Mouse (Mus musculus) ES-Bruce4 (cell line): ENCODE measurements at regions not wholly inside any gene's neighbourhood (a gene's known extent, or its start where the extent isn't known, plus 50 kb on each side); places are given as distances from the start of the nearest gene placed in this dataset.

ENCODE experiments used
- CTCF ChIP-seq: IDR thresholded peaks from one replicate; pipeline ENCODE4 v1.8.1; 2011; ENCODE audit warnings: low read depth, low read length
- EP300 ChIP-seq: IDR thresholded peaks from 2 replicates; pipeline ENCODE4 v1.6.1; 2011; ENCODE audit warnings: low read depth, low read length; ENCODE audit not compliant: insufficient read depth
- POLR2A ChIP-seq: IDR thresholded peaks from one replicate; pipeline ENCODE4 v1.8.1; 2011; ENCODE audit warnings: low read length; ENCODE audit not compliant: insufficient read depth

DNA sequence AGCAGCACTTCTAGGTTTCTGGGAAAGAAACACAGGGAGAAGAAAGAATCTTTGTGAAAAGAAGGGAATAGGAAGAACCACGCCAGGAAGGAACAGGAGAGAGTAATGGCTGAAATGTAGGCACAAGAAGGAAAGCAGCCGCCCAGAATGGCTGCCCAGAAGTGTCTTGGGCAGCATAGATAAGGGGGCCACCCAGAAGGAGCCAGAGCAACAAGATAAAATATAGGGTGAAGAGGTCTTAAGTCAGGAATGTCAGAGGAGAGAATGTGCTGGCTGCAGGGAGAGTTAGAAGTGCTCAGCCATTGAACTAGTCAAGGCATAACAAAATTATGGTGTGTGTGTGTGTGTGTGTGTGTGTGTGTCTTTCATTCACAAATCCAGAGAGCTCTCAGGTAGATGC is 227.7 kb upstream of the Dkk2 start:
- no peak for TF ChIP-seq EP300
- no peak for TF ChIP-seq CTCF
- no peak for TF ChIP-seq POLR2A
